Mouse (Mus musculus) liver, postnatal 0 days (tissue): ENCODE data around the gene Wnk2. TPM values are rescaled to one million over a fixed set of nuclear protein-coding genes. Genes with fewer than 3 reads are reported as not detected.

ENCODE experiments used
- ATAC-seq: fragments of 200-750 bp; cut with Nextera tagmentation; 2 replicates; pipeline ENCODE4 v1.8.0; 2017; ENCODE audit warnings: mild to moderate bottlenecking, moderate library complexity
- DNase-seq: peaks from one replicate; pipeline ENCODE4 v3.0.0-alpha.2; 2016
- H3K27ac ChIP-seq: fragments of 300-500 bp; sonication (generic); 2 replicates; pipeline ENCODE4 v1.5.1; 2014; ENCODE audit warnings: antibody characterized with exemption, moderate library complexity, mild to moderate bottlenecking, low read depth
- H3K27me3 ChIP-seq: fragments of 300-500 bp; sonication (generic); 2 replicates; pipeline ENCODE4 v1.6.1; 2014; ENCODE audit warnings: low read length, control low read depth, mixed read lengths; ENCODE audit not compliant: insufficient read depth
- H3K36me3 ChIP-seq: fragments of 300-500 bp; sonication (generic); replicated peaks from 2 replicates; pipeline ENCODE4 v1.6.1; 2014; ENCODE audit warnings: mild to moderate bottlenecking, control low read depth, low read length, moderate library complexity, mixed read lengths; ENCODE audit not compliant: insufficient read depth
- H3K4me1 ChIP-seq: fragments of 300-500 bp; sonication (generic); 2 replicates; pipeline ENCODE4 v1.6.1; 2014; ENCODE audit warnings: antibody characterized with exemption, mild to moderate bottlenecking, control low read depth; ENCODE audit not compliant: insufficient read depth
- H3K4me2 ChIP-seq: fragments of 300-500 bp; sonication (generic); 2 replicates; pipeline ENCODE4 v1.6.1; 2014; ENCODE audit warnings: low read depth, mild to moderate bottlenecking, low read length, moderate library complexity, mixed read lengths
- H3K4me3 ChIP-seq: fragments of 300-500 bp; sonication (generic); 2 replicates; pipeline ENCODE4 v1.5.1; 2014; ENCODE audit warnings: low read depth, low read length
- H3K9ac ChIP-seq: fragments of 300-500 bp; sonication (generic); replicated peaks from 2 replicates; pipeline ENCODE4 v1.6.1; 2014; ENCODE audit warnings: mild to moderate bottlenecking, moderate library complexity
- H3K9me3 ChIP-seq: fragments of 300-500 bp; sonication (generic); 2 replicates; pipeline ENCODE4 v1.6.1; 2016; ENCODE audit warnings: mild to moderate bottlenecking, control low read depth, low read length, mixed read lengths
- CTCF ChIP-seq: sonication (generic); IDR thresholded peaks from 2 replicates; pipeline ENCODE4 v1.5.1; 2016; ENCODE audit warnings: antibody characterized with exemption, low read depth
- EP300 ChIP-seq: IDR thresholded peaks from 2 replicates; pipeline ENCODE4 v1.6.1; 2016; ENCODE audit warnings: antibody characterized with exemption, low read depth, mild to moderate bottlenecking
- WGBS: fragments of 180-500 bp; shearing (Covaris S2); extraction: QIAGEN DNeasy Blood & Tissue Kit; methylation state at CpG from one replicate; pipeline ENCODE4 v1.1.7; 2014; ENCODE audit not compliant: insufficient replicate concordance; 5-methylcytosine and 5-hydroxymethylcytosine counted together
- polyA plus RNA-seq: library from polyadenylated mRNA; unstranded; fragments of >200 nt; fragmentation: Nextera tagmentation; extraction: Ambion mirVana; gene quantifications from 2 replicates; pipeline ENCODE4 v1.2.1, GENCODE M21; 2015

Wnk2 gene
- polyA plus RNA-seq, 1 experiment from 2014 or later: 0.13 TPM

DNA sequence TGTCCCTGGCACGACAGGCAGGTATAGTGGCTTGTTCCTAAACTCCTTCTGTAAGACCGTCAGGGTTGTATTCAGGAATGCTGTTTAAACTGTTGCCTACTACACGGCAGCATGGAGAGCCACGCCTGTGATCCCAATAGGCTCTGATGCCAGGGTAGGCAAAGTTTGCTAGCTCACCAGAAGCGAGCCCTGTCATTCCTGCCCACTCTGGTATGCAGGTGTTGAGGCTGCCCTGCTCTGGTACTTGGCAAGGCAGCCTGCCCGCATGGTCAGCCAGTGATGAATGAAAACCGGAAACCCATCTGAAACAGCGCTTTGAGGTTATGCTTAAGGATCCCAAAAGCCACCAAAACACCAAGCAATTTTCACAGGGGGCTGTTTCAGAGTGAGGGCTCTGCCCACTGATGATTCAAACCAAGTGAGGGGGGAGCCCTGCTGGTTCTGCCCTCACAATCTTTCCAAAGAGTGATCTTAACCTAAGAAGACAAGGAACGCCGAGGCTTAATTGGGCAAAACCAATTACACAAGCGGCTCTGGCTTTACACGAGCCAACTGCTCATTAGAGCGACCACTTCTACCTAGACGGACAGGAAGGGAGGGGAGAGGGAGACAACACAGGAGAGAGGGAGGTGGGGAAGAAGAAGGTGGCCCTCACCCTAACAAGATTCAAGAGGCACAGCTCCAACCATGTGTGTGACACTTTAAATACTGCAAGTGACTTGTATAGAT is 65.5 kb downstream of the Wnk2 start:
- Histone ChIP-seq H3K9me3 (no peaks in the 10 kb centered on the region), H3K4me1 (no peaks in the 10 kb centered on the region), H3K4me2 (no peak overlapping the region), H3K27ac (no peak overlapping the region), H3K36me3 (no peaks in the 10 kb centered on the region), H3K4me3 (no peak overlapping the region), H3K9ac (no peak overlapping the region), H3K27me3 (no peaks in the 10 kb centered on the region)
- DNase-seq (no peak), ATAC-seq (no peak)
- no peak for TF ChIP-seq EP300
- TF ChIP-seq CTCF: no peak
- 77% methylated on average over 14 of the region's 14 CpGs for WGBS

GRCm38 (mm10) chr13:49076196-49076595 is 71.6 kb downstream of the Wnk2 start:
- H3K4me1 ChIP-seq: no peaks in the 10 kb centered on the region
- H3K9ac ChIP-seq: no peak overlapping the region
- H3K36me3 ChIP-seq: no peaks in the 10 kb centered on the region
- H3K27me3 ChIP-seq: no peaks in the 10 kb centered on the region
- no peak overlapping the region for H3K4me3 ChIP-seq
- H3K27ac ChIP-seq: no peak overlapping the region
- WGBS: 80% methylated on average over 11 of the region's 11 CpGs
- no peak overlapping the region for H3K4me2 ChIP-seq
- TF ChIP-seq CTCF (no peak), EP300 (no peak)
- no peaks in the 10 kb centered on the region for H3K9me3 ChIP-seq
- ATAC-seq (no peak), DNase-seq (no peak)

DNA sequence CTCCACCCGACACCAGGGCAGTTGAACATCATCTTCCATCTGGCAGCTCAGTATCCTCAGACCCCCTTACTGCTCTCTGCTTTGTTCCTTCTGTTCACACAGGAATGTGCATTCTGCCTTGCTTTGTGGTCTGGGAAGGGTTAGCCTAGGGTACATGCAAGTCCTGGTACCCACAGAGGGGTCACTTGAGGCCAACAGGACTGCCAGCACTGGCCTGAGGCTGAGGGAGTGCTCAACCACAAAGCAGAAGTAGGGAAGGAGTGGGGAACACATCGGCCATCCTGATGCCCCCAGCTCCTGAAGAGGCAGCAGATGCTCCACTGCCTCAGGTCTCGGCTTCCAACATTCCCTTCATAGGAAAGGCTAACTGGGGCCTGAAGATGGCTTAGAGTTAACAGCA is 72.4 kb downstream of the Wnk2 start:
- WGBS: 55% methylated on average over 3 of the region's 3 CpGs
- DNase-seq (no peak), ATAC-seq (no peak)
- Histone ChIP-seq H3K36me3 (no peaks in the 10 kb centered on the region), H3K27ac (no peak overlapping the region), H3K9ac (no peak overlapping the region), H3K4me2 (no peak overlapping the region), H3K4me1 (no peaks in the 10 kb centered on the region), H3K4me3 (no peak overlapping the region), H3K9me3 (no peaks in the 10 kb centered on the region), H3K27me3 (no peaks in the 10 kb centered on the region)
- no peak for TF ChIP-seq EP300
- TF ChIP-seq CTCF: no peak

DNA sequence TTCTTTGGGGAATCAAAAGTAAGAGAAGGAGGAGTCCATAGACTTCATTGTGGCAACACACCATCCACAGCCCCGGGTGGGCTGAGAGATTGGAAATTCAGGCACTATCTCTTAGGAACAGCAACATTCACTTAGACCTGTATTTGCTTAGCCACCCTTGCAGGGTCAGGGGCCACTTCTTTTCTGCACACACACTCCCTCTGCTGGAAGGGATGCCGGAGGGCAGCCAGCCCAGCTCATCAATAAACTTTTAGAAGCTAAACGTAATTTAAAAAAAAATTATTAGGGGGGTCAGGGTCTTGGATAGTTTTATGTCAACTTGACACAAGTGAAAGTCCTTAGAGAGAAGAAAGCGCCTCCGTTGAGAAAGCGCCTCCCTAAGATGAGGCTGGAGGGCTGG is 74.5 kb downstream of the Wnk2 start:
- no peak for DNase-seq
- Histone ChIP-seq H3K9ac (no peak overlapping the region), H3K36me3 (no peaks in the 10 kb centered on the region), H3K4me2 (no peak overlapping the region), H3K27me3 (no peaks in the 10 kb centered on the region), H3K27ac (no peak overlapping the region), H3K4me1 (no peaks in the 10 kb centered on the region), H3K9me3 (no peaks in the 10 kb centered on the region), H3K4me3 (no peak overlapping the region)
- TF ChIP-seq EP300 (no peak), CTCF (no peak)
- ATAC-seq: no peak
- 63% methylated on average over 6 of the region's 6 CpGs for WGBS

DNA sequence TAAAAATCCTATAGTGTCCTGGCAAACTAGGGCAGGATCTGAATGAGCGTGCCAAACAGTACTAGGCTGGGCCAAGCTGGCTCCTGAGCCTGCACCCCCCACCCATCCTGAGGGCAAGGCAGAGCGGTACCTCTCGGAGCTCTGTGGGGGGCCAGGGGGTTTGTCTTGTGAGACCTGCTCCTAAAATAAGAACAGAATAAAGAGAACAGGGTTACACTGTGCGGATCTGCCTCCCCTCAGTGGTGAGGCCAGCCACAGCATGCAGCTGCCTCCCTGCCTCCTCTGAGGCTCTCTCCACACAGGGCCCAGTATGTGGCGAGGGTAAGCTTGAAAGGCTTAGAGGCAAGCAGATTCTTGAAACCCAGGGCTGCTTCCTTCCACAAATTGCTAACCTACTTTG is 76.0 kb downstream of the Wnk2 start:
- H3K9ac ChIP-seq: no peak overlapping the region
- 76% methylated on average over 5 of the region's 5 CpGs for WGBS
- no peak overlapping the region for H3K4me3 ChIP-seq
- H3K4me2 ChIP-seq: no peak overlapping the region
- H3K27ac ChIP-seq: no peak overlapping the region
- no peak for DNase-seq
- no peak for TF ChIP-seq CTCF
- TF ChIP-seq EP300: no peak
- no peaks in the 10 kb centered on the region for H3K4me1 ChIP-seq
- no peaks in the 10 kb centered on the region for H3K9me3 ChIP-seq
- ATAC-seq: no peak
- H3K27me3 ChIP-seq: no peaks in the 10 kb centered on the region
- H3K36me3 ChIP-seq: no peaks in the 10 kb centered on the region

GRCm38 (mm10) chr13:49069979-49070378 is 77.8 kb downstream of the Wnk2 start:
- TF ChIP-seq CTCF (no peak), EP300 (no peak)
- 63% methylated on average over 6 of the region's 6 CpGs for WGBS
- H3K4me3 ChIP-seq: no peak overlapping the region

More at GRCm38 (mm10) chr13:49069979-49070378, 77.8 kb downstream of the Wnk2 start:
- no peak overlapping the region for H3K4me2 ChIP-seq
- ATAC-seq (no peak), DNase-seq (no peak)
- H3K9me3 ChIP-seq: no peaks in the 10 kb centered on the region
- no peaks in the 10 kb centered on the region for H3K27me3 ChIP-seq
- H3K9ac ChIP-seq: no peak overlapping the region
- no peaks in the 10 kb centered on the region for H3K4me1 ChIP-seq
- no peak overlapping the region for H3K27ac ChIP-seq
- no peaks in the 10 kb centered on the region for H3K36me3 ChIP-seq
